Mouse (Mus musculus) midbrain, embryonic 11.5 days (tissue): Measurements from ENCODE around the gene Ctf1. TPM values are rescaled to one million over a fixed set of nuclear protein-coding genes. Genes with fewer than 3 reads are reported as not detected.
"Not testable (repeated sequence)": the region's sequence is repeated elsewhere in the genome, so short reads cannot be mapped to it uniquely, and the experiment has no call there.

Source experiments
- ATAC-seq: fragments of 200-750 bp; cut with Nextera tagmentation; 2 replicates; pipeline ENCODE4 v1.8.0; 2017; ENCODE audit warnings: moderate TSS enrichment, moderate library complexity; ENCODE audit not compliant: low FRiP score
- DNase-seq: peaks from one replicate; pipeline ENCODE4 v3.0.0; 2015; ENCODE audit warnings: low spot score; ENCODE audit errors: missing footprints
- H3K27ac ChIP-seq: fragments of 300-500 bp; sonication (generic); 2 replicates; pipeline ENCODE4 v1.5.1; 2014; ENCODE audit warnings: low read depth, low read length
- H3K27me3 ChIP-seq: fragments of 300-500 bp; sonication (generic); 2 replicates; pipeline ENCODE4 v1.6.1; 2014; ENCODE audit warnings: mild to moderate bottlenecking, low read length, moderate library complexity, mixed read lengths; ENCODE audit not compliant: control insufficient read depth, insufficient read depth
- H3K36me3 ChIP-seq: fragments of 300-500 bp; sonication (generic); 2 replicates; pipeline ENCODE4 v1.6.1; 2014; ENCODE audit warnings: mild to moderate bottlenecking, low read length, moderate library complexity, mixed read lengths; ENCODE audit not compliant: control insufficient read depth, insufficient read depth
- H3K4me1 ChIP-seq: fragments of 300-500 bp; sonication (generic); 2 replicates; pipeline ENCODE4 v1.6.1; 2014; ENCODE audit warnings: low read length; ENCODE audit not compliant: control insufficient read depth, insufficient read depth
- H3K4me2 ChIP-seq: fragments of 300-500 bp; sonication (generic); 2 replicates; pipeline ENCODE4 v1.6.1; 2014; ENCODE audit warnings: mild to moderate bottlenecking, moderate library complexity
- H3K4me3 ChIP-seq: fragments of 300-500 bp; sonication (generic); 2 replicates; pipeline ENCODE4 v1.5.1; 2014; ENCODE audit warnings: low read depth, low read length
- H3K9ac ChIP-seq: fragments of 300-500 bp; sonication (generic); 2 replicates; pipeline ENCODE4 v1.6.1; 2014; ENCODE audit warnings: low read length
- H3K9me3 ChIP-seq: fragments of 300-500 bp; sonication (generic); 2 replicates; pipeline ENCODE4 v1.6.1; 2016; ENCODE audit warnings: low read length; ENCODE audit not compliant: control insufficient read depth
- WGBS: fragments of 180-500 bp; shearing (Covaris S2); extraction: QIAGEN DNeasy Blood & Tissue Kit; methylation state at CpG from one replicate; pipeline ENCODE4 v1.1.7; 2014; 5-methylcytosine and 5-hydroxymethylcytosine counted together
- polyA plus RNA-seq: library from polyadenylated mRNA; unstranded; fragments of >200 nt; fragmentation: Nextera tagmentation; extraction: Ambion mirVana; gene quantifications from 2 replicates; pipeline ENCODE4 v1.2.1, GENCODE M21; 2014

Ctf1 gene
- polyA plus RNA-seq, 1 experiment from 2014 or later = 4.0 TPM

DNA sequence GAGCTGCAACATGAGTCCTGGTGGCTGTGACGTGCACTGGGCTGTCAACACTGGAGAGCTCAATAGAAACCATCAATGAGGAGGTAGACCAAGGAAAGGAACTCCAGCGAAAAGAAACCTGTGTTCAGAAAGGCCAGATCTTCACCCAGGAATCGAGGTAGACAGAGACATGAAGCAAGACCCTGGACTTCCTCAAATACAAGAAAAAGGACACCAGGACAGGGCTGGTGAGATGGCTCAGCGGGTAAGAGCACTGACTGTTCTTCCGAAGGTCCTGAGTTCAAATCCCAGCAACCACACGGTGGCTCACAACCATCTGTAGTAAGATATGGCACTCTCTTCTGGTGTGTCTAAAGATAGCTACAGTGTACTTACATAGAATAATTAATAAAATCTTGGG, 5.8 kb downstream of the Ctf1 start:
- H3K27ac ChIP-seq = no peak overlapping the region
- H3K9me3 ChIP-seq = no peaks in the 10 kb centered on the region
- H3K4me2 ChIP-seq = no peak overlapping the region
- 87% methylated on average over 6 of the region's 6 CpGs for WGBS
- ATAC-seq = no peak
- no peak for DNase-seq
- H3K4me1 ChIP-seq = peaks cover 9% of the 10 kb centered on the region; the same call in 1 of the 2 replicates
- H3K36me3 ChIP-seq = no peaks in the 10 kb centered on the region
- H3K4me3 ChIP-seq = no peak overlapping the region
- H3K27me3 ChIP-seq = no peaks in the 10 kb centered on the region
- H3K9ac ChIP-seq = no peak overlapping the region

DNA sequence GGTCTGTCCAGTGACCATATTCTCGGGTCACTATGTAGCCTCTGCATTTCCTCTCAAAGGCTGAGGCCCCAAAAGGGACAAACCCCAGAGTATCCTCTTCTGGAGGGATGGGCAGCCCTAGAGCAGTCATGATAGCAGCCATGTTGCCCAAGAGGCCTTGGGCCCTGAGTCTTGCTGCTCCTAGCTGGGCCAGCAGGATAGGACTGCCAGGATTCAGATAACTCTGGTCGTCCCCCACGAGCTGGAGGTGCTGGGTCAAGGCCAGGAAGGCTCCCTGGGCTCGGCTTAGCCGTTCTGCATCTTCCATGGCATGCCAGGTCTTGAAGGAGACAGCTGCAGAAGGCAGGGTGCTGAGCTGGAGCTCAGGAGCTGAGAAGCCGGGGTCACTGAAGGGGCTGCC, 6.7 kb downstream of the Ctf1 start:
- no peaks in the 10 kb centered on the region for H3K27me3 ChIP-seq
- H3K9me3 ChIP-seq = no peaks in the 10 kb centered on the region
- H3K36me3 ChIP-seq = no peaks in the 10 kb centered on the region
- DNase-seq (no peak), ATAC-seq (no peak)
- no peak overlapping the region for H3K27ac ChIP-seq
- H3K4me1 ChIP-seq = peaks cover 9% of the 10 kb centered on the region; the same call in 1 of the 2 replicates
- no peak overlapping the region for H3K9ac ChIP-seq
- whole genome bisulfite sequencing = 94% methylated on average over 6 of the region's 6 CpGs
- H3K4me2 ChIP-seq = no peak overlapping the region
- no peak overlapping the region for H3K4me3 ChIP-seq

DNA sequence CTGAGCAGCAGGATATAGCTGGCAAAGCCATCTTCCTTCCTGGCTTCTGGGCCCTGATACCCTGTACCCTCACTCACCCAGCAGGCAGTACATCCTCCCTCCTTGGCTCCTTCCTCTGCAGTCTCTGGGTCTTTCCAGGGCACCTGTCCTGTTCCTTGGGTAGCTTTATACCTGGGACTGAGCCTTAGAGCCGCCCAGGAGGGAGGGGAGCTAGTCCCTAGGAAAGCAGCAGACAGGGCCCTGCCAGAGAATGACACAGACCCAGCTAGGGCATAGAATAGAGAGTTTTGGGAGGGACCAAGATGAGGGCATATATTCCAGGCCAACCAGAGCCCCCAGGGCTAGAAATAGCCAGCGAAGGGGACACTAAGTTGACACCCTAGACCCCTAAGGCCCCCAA, 13.0 kb downstream of the Ctf1 start:
- Histone ChIP-seq H3K4me3 (no peak overlapping the region), H3K27ac (no peak overlapping the region), H3K36me3 (no peaks in the 10 kb centered on the region), H3K9me3 (no peaks in the 10 kb centered on the region), H3K27me3 (no peaks in the 10 kb centered on the region), H3K4me1 (no peaks in the 10 kb centered on the region), H3K9ac (no peak overlapping the region), H3K4me2 (no peak overlapping the region)
- DNase-seq (no peak), ATAC-seq (no peak)
- WGBS = 36% methylated on average over 2 of the region's 2 CpGs

- Histone ChIP-seq H3K36me3 (no peaks in the 10 kb centered on the region), H3K9ac (no peak overlapping the region), H3K27me3 (no peaks in the 10 kb centered on the region), H3K9me3 (no peaks in the 10 kb centered on the region), H3K4me1 (no peaks in the 10 kb centered on the region), H3K4me3 (no peak overlapping the region), H3K4me2 (no peak overlapping the region), H3K27ac (no peak overlapping the region)
- no peak for ATAC-seq
- DNase-seq = no peak
- WGBS = 42% methylated on average over 6 of the region's 6 CpGs
Measured at GRCm38 (mm10) chr7:127725924-127726323, 13.4 kb downstream of the Ctf1 start.

DNA sequence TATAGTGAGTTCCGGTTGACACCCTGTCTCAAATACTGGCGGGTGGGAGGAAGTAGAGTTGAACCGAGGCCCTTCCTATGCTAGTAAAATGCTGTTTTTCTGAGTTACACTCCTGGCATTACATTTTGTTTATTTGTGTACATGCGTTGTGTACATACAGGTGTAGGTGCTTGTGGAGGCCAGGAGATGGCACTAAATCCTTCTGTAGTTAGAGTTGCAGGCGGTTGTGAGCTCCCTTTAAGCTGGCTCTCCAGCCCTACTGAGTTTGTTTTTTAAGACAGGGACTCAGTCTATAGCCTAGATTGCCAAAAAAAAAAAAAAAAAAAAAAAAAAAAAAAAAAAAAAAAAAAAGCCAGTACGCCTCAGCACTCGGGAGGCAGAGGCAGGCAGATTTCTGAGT, 15.4 kb downstream of the Ctf1 start:
- H3K4me2 ChIP-seq = no peak overlapping the region
- H3K9me3 ChIP-seq = no peaks in the 10 kb centered on the region
- DNase-seq = no peak
- no peak overlapping the region for H3K4me3 ChIP-seq
- H3K27me3 ChIP-seq = no peaks in the 10 kb centered on the region
- H3K27ac ChIP-seq = no peak overlapping the region
- H3K36me3 ChIP-seq = no peaks in the 10 kb centered on the region
- no peaks in the 10 kb centered on the region for H3K4me1 ChIP-seq
- ATAC-seq = no peak
- 91% methylated on average over 7 of the region's 7 CpGs for WGBS
- H3K9ac ChIP-seq = no peak overlapping the region

- Histone ChIP-seq H3K36me3 (no peaks in the 10 kb centered on the region), H3K4me1 (no peaks in the 10 kb centered on the region), H3K9me3 (no peaks in the 10 kb centered on the region), H3K9ac (no peak overlapping the region), H3K27ac (no peak overlapping the region), H3K4me3 (no peak overlapping the region), H3K4me2 (no peak overlapping the region), H3K27me3 (no peaks in the 10 kb centered on the region)
- 82% methylated on average over 4 of the region's 4 CpGs for WGBS
- ATAC-seq (no peak), DNase-seq (no peak)
Measured at GRCm38 (mm10) chr7:127730170-127730569, 17.6 kb downstream of the Ctf1 start.

DNA sequence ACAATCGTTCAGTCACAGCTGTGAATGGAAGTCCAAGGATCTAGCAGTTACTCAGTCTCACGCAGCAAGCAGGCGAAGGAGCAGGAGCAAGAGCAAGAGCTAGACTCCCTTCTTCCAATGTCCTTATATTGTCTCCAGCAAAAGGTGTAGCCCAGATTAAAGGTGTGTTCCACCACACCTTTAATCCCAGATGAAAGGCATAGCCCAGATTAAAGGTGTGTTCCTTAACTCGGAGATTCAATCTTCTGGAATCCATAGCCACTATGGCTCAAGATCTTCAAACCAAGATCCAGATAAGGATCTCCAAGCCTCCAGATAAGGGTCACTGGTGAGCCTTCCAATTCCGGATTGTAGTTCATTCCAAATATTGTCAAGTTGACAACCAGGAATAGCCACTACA, 19.5 kb downstream of the Ctf1 start, which contains the start of gene Ctf2:
Gene Ctf2, minus strand, starts transcription at position 101 of the 400 bp plus-strand sequence.
- not testable (repeated sequence) for ATAC-seq, H3K4me3 ChIP-seq, H3K9me3 ChIP-seq, DNase-seq, H3K36me3 ChIP-seq, H3K9ac ChIP-seq, H3K27me3 ChIP-seq, H3K4me2 ChIP-seq, H3K27ac ChIP-seq, H3K4me1 ChIP-seq
- WGBS = no CpG with 5 or more reads among the region's 5 CpGs

DNA sequence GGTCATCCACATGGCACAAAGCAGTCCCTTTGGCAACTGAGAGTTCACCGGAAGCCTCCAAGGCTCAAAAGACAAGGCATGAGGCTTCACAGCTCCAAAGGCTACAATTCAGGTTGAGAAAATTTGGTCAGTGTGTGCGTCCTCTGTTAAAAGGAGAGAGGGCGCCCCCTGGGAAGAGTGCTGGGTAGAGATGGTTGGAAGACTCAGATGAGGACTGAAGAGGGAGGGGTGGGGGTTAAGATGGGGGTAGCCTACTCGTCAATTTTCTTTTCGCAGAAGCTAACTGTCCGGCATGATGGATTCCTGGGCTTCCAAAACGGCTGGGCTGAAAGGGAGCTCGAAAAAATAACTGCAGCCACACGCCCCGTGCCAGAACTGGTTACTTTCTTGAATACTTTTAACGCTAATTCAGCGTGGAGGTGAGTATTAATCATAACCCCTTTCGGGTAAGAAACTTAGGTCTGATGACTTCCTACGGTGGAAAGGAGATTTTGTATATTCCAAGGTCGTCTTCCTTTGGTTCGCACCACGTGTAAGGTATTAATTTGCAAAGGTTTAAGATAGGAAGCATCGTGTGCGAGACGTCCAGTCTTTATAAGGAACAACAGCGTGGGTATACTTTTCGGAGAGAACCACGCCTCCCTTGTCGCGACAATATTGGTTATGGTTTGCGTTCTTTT, 32.0 kb downstream of the Ctf1 start, which contains the start of gene Fbxl19:
Gene Fbxl19, plus strand, starts transcription at position 178 of the 680 bp plus-strand sequence.
- H3K27me3 ChIP-seq = no peaks in the 10 kb centered on the region
- H3K9ac ChIP-seq = peak within 1 kb of the TSS; percentile 93
- H3K4me1 ChIP-seq = peaks cover 10% of the 10 kb centered on the region
- H3K36me3 ChIP-seq = peaks cover 13% of the 10 kb centered on the region
- H3K27ac ChIP-seq = peak within 1 kb of the TSS; percentile 79
- peak within 1 kb of the TSS; percentile 86 for H3K4me3 ChIP-seq
- DNase-seq (peak; percentile 96), ATAC-seq (no peak)
- H3K4me2 ChIP-seq = peak within 1 kb of the TSS; percentile 87
- under 1% methylated on average over 26 of the region's 26 CpGs for WGBS
- H3K9me3 ChIP-seq = no peaks in the 10 kb centered on the region

DNA sequence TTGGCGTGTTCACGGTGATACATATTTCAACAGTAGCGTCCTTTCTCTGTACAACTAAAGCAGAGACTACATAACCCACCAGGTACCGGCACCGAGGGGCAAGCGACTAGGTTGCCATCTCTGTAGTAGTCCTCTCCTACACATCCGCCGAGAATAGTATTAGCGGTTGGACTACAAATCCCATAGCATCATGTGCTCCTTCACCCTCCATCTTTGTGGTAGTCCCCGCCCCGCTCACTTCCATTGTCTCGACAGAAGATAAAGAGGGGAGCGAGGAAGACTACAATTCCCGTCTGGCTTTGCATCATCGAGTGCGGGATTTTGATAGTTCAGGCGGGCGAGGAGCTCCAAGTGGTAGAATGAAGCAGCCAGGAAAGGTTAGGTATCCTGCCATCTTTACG, 32.7 kb downstream of the Ctf1 start:
- H3K27me3 ChIP-seq = no peaks in the 10 kb centered on the region
- DNase-seq (peak; percentile 99), ATAC-seq (peak; percentile 83)
- no peaks in the 10 kb centered on the region for H3K9me3 ChIP-seq
- under 1% methylated on average over 19 of the region's 19 CpGs for WGBS
- H3K9ac ChIP-seq = peak overlapping the region; percentile 93
- peaks cover 19% of the 10 kb centered on the region for H3K36me3 ChIP-seq
- H3K4me1 ChIP-seq = peaks cover 10% of the 10 kb centered on the region
- H3K4me3 ChIP-seq = peak overlapping the region; percentile 86
- H3K27ac ChIP-seq = peak overlapping the region; percentile 79
- peak overlapping the region; percentile 87 for H3K4me2 ChIP-seq
